21 mouse cellular contexts compared by ENCODE assay signal in the genomic region with DNA sequence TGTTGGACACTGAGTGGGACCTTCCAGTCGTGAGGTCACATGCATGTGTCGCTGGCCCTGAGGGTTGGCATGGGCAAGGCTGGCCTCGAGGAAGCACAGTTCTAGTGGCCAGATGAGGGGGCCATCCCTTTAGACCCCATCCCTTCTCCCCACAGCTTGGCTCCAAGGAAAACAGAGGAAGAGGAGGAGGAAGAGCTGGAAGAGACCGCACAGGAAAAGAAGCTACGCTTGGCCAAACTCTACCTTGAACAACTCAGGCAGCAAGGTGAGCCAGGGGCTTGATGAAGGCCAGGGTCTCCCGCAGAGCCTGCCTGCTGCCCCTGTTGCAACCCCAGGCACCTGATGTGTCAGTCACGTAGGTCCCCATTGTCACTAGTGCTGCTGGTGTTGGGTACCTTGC. TPM values are rescaled to one million over a fixed set of nuclear protein-coding genes. Genes with fewer than 3 reads are reported as not detected.
"Had no signal": no experiment of that assay in that cellular context is flagged by ENCODE, and none has a peak within 500 bp of the region (broad histone marks: within the 10 kb centered on the region; RNA-seq: fewer than 3 reads in every experiment).

No protein-coding gene starts in this region.

- H3K27ac ChIP-seq: layer of hippocampus, adult 2 months; limb, embryonic 10.5 days; liver, embryonic 12.5 days; midbrain, embryonic 10.5 days; neural tube, embryonic 15.5 days had no signal

- H3K9ac ChIP-seq: liver, embryonic 12.5 days; lung, embryonic 14.5 days; neural tube, embryonic 15.5 days had no signal

- ATAC-seq: intestine, postnatal 0 days; liver, embryonic 12.5 days had no signal

- H3K9me3 ChIP-seq: limb, embryonic 10.5 days; liver, embryonic 12.5 days; midbrain, embryonic 10.5 days; neural tube, embryonic 15.5 days had no signal

- H3K4me2 ChIP-seq: liver, embryonic 12.5 days; lung, embryonic 14.5 days; neural tube, embryonic 15.5 days had no signal

- H3K27me3 ChIP-seq: liver, embryonic 12.5 days; neural tube, embryonic 15.5 days had no signal

- H3K4me3 ChIP-seq: layer of hippocampus, adult 2 months; limb, embryonic 10.5 days; liver, embryonic 12.5 days; midbrain, embryonic 10.5 days; myocyte; neural tube, embryonic 15.5 days had no signal

- DNase-seq: kidney, postnatal 4 days; lung, embryonic 14.5 days; midbrain, embryonic 14.5 days; right cerebral cortex, adult 18-20 months; right cerebral cortex, postnatal 4 days; thymus, adult 18-20 months had no signal

RNA-seq across cellular contexts. Expression of a gene that starts 14.8 kb away (rescaled TPM):
- total RNA-seq: megakaryocyte, adult 5-6 weeks had no signal

RNA-seq across cellular contexts. Expression of a gene that starts 19.2 kb away (rescaled TPM):
- total RNA-seq: layer of hippocampus, adult 2 months; layer of hippocampus, postnatal 10 days; left cerebral cortex, postnatal 10 days; megakaryocyte, adult 5-6 weeks had no signal
- polyA plus RNA-seq: intestine, postnatal 0 days; kidney, embryonic 16.5 days; limb, embryonic 10.5 days; limb, embryonic 14.5 days; liver, embryonic 12.5 days; liver, embryonic 16.5 days; lung, embryonic 14.5 days; midbrain, embryonic 10.5 days; midbrain, embryonic 14.5 days; myocyte; neural tube, embryonic 11.5 days; neural tube, embryonic 15.5 days; stomach, embryonic 16.5 days had no signal
